Mouse (Mus musculus): ENCODE results near the gene Rpn1.

Rpn1 gene

GRCm38 (mm10) chr6:88065116-88065515, 19.2 kb upstream of the Rpn1 start:
- DNase-seq (ENCODE audit: inconsistent ontology term) = peak; percentile 40

- DNase-seq (ENCODE audit: inconsistent ontology term) = no peak
Observed at GRCm38 (mm10) chr6:88065968-88066367, 18.3 kb upstream of the Rpn1 start.

- DNase-seq (ENCODE audit: inconsistent ontology term) = no peak
Observed at GRCm38 (mm10) chr6:88067722-88068121, 16.6 kb upstream of the Rpn1 start.

GRCm38 (mm10) chr6:88068739-88069138, 15.5 kb upstream of the Rpn1 start:
- no peak for DNase-seq (ENCODE audit: inconsistent ontology term)

GRCm38 (mm10) chr6:88070468-88070867, 13.8 kb upstream of the Rpn1 start:
- DNase-seq (ENCODE audit: inconsistent ontology term) = no peak

- no peak for DNase-seq (ENCODE audit: inconsistent ontology term)
Observed at GRCm38 (mm10) chr6:88071216-88071615, 13.1 kb upstream of the Rpn1 start.

GRCm38 (mm10) chr6:88074752-88075554, 9.3 kb upstream of the Rpn1 start:
- DNase-seq (ENCODE audit: inconsistent ontology term) = peak; percentile 92

- no peak for DNase-seq (ENCODE audit: inconsistent ontology term)
Observed at GRCm38 (mm10) chr6:88075960-88076517, 8.2 kb upstream of the Rpn1 start.

- no peak for DNase-seq (ENCODE audit: inconsistent ontology term)
Observed at GRCm38 (mm10) chr6:88083095-88083494, 1.2 kb upstream of the Rpn1 start.

- DNase-seq (ENCODE audit: inconsistent ontology term) = no peak
Observed at GRCm38 (mm10) chr6:88083672-88084071, 610 bp upstream of the Rpn1 start.

GRCm38 (mm10) chr6:88088971-88089370, 4.7 kb downstream of the Rpn1 start:
- DNase-seq (ENCODE audit: inconsistent ontology term) = no peak

GRCm38 (mm10) chr6:88095377-88095776, 11.1 kb downstream of the Rpn1 start:
- no peak for DNase-seq (ENCODE audit: inconsistent ontology term)

GRCm38 (mm10) chr6:88102096-88102495, 17.8 kb downstream of the Rpn1 start:
- no peak for DNase-seq (ENCODE audit: inconsistent ontology term)

GRCm38 (mm10) chr6:88105783-88106611, 21.7 kb downstream of the Rpn1 start:
- DNase-seq (ENCODE audit: inconsistent ontology term) = peak; percentile 94

- DNase-seq (ENCODE audit: inconsistent ontology term) = no peak
Observed at GRCm38 (mm10) chr6:88106612-88107123, 22.4 kb downstream of the Rpn1 start.

GRCm38 (mm10) chr6:88107661-88108535, 23.6 kb downstream of the Rpn1 start:
- no peak for DNase-seq (ENCODE audit: inconsistent ontology term)

- peak; percentile 49 for DNase-seq (ENCODE audit: inconsistent ontology term)
Observed at GRCm38 (mm10) chr6:88113139-88113538, 28.9 kb downstream of the Rpn1 start.

GRCm38 (mm10) chr6:88114414-88114813, 30.1 kb downstream of the Rpn1 start:
- no peak for DNase-seq (ENCODE audit: inconsistent ontology term)

GRCm38 (mm10) chr6:88116347-88117183, 32.3 kb downstream of the Rpn1 start:
- peak; percentile 68 for DNase-seq (ENCODE audit: inconsistent ontology term)

- DNase-seq (ENCODE audit: inconsistent ontology term) = no peak
Observed at GRCm38 (mm10) chr6:88117184-88117575, 32.9 kb downstream of the Rpn1 start.

All from Muller cell, postnatal 12 days (primary cell).